Mouse (Mus musculus): ENCODE measurements around the gene Tjp3.

- TF ChIP-seq CTCF (IDR thresholded peaks at IDR 0.05; ENCODE audit: borderline replicate concordance, insufficient read depth, low read depth, low read length) (no peak), POLR2A (IDR thresholded peaks at IDR 0.05; ENCODE audit: borderline replicate concordance, insufficient read depth, low read length) (no peak)
These were observed 58.2 kb downstream of the Tjp3 start for GRCm38 (mm10) chr10:81233226-81233585.

Measured in cerebellum, adult 2 months (tissue).